Mouse (Mus musculus): Measurements from ENCODE around the gene Btbd35f27. TPM values are rescaled to one million over a fixed set of nuclear protein-coding genes. Genes with fewer than 3 reads are reported as not detected.
"Not testable (repeated sequence)": the region's sequence is repeated elsewhere in the genome, so short reads cannot be mapped to it uniquely, and the experiment has no call there.

The Btbd35f27 gene
- not detected in 2 replicates for polyA plus RNA-seq (2015; fragmentation: Nextera tagmentation; extraction: Ambion mirVana)

DNA sequence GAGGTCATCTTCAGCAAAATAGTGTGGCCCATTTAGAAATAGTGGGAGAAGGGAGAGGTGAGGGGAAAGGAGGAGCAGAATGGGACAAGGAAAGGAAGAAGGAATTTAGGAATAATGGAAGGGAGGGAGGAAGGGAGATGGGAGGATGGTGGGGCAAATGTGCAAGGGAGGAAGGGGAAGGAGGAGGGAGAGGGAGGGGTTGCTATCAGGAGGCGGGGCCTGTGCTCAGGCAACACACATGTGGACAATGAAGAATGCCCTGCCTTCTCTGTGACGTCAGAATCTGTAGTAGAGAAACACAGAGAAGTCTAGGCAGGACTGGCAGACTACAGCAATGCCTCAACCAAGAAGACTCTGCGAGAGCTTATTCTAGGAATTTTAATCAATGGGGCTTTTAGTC is at the start of gene Btbd35f27:
Btbd35f27 (plus strand) TSS at position 301 of the 400 bp plus-strand sequence.
- not testable (repeated sequence) for H3K4me1 ChIP-seq (replicated peaks); H3K4me3 ChIP-seq; H3K27ac ChIP-seq; H3K4me2 ChIP-seq; H3K36me3 ChIP-seq; ATAC-seq (ENCODE audit: low FRiP score); H3K9me3 ChIP-seq; H3K9ac ChIP-seq; H3K27me3 ChIP-seq
- 85% methylated on average over 2 of the region's 3 CpGs for WGBS

Other genes with a start within 250 kb of the Btbd35f27 start
- gene Btbd35f4, start 151.6 kb upstream of the Btbd35f27 start, polyA plus RNA-seq (2015; fragmentation: Nextera tagmentation; extraction: Ambion mirVana), result not detected in 2 replicates

All from hindbrain, embryonic 13.5 days (tissue).